Mouse (Mus musculus) hindbrain, embryonic 14.5 days (tissue): ENCODE measurements around the gene Pcdh9. TPM values are rescaled to one million over a fixed set of nuclear protein-coding genes. Genes with fewer than 3 reads are reported as not detected.

Experiments used
- ATAC-seq: fragments of 200-750 bp; cut with Nextera tagmentation; 2 replicates; pipeline ENCODE4 v1.8.0; 2017; ENCODE audit warnings: moderate number of reproducible peaks, mild to moderate bottlenecking, moderate TSS enrichment, moderate library complexity; ENCODE audit not compliant: low FRiP score
- DNase-seq: peaks from one replicate; pipeline ENCODE4 v3.0.0-alpha.2; 2015; ENCODE audit warnings: low spot score
- H3K27ac ChIP-seq: fragments of 300-500 bp; sonication (generic); 2 replicates; pipeline ENCODE4 v1.5.1; 2014; ENCODE audit warnings: mild to moderate bottlenecking, moderate library complexity
- H3K27me3 ChIP-seq: fragments of 300-500 bp; sonication (generic); 2 replicates; pipeline ENCODE4 v1.6.1; 2014; ENCODE audit warnings: mild to moderate bottlenecking, low read length, mixed read lengths; ENCODE audit not compliant: control insufficient read depth, insufficient read depth
- H3K36me3 ChIP-seq: fragments of 300-500 bp; sonication (generic); replicated peaks from 2 replicates; pipeline ENCODE4 v1.6.1; 2014; ENCODE audit not compliant: control insufficient read depth, insufficient read depth
- H3K4me1 ChIP-seq: fragments of 300-500 bp; sonication (generic); replicated peaks from 2 replicates; pipeline ENCODE4 v1.6.1; 2014; ENCODE audit warnings: antibody characterized with exemption, low read length, mixed read lengths; ENCODE audit not compliant: control insufficient read depth, insufficient read depth
- H3K4me2 ChIP-seq: fragments of 300-500 bp; sonication (generic); replicated peaks from 2 replicates; pipeline ENCODE4 v1.6.1; 2014; ENCODE audit warnings: mild to moderate bottlenecking, moderate library complexity
- H3K4me3 ChIP-seq: fragments of 300-500 bp; sonication (generic); replicated peaks from 2 replicates; pipeline ENCODE4 v1.5.1; 2014; ENCODE audit warnings: mild to moderate bottlenecking, low read length
- H3K9ac ChIP-seq: fragments of 300-500 bp; sonication (generic); 2 replicates; pipeline ENCODE4 v1.6.1; 2014
- H3K9me3 ChIP-seq: fragments of 300-500 bp; sonication (generic); 2 replicates; pipeline ENCODE4 v1.6.1; 2016; ENCODE audit warnings: low read length; ENCODE audit not compliant: control insufficient read depth
- WGBS: fragments of 180-500 bp; shearing (Covaris S2); extraction: QIAGEN DNeasy Blood & Tissue Kit; methylation state at CpG from one replicate; pipeline ENCODE4 v1.1.7; 2014; 5-methylcytosine and 5-hydroxymethylcytosine counted together
- polyA plus RNA-seq: library from polyadenylated mRNA; unstranded; fragments of >200 nt; fragmentation: Nextera tagmentation; extraction: Ambion mirVana; gene quantifications from 2 replicates; pipeline ENCODE4 v1.2.1, GENCODE M21; 2014

The Pcdh9 gene
- 177 and 185 TPM in 2 replicates for polyA plus RNA-seq

GRCm38 (mm10) chr14:93890519-93891370, at the start of gene Pcdh9:
Gene Pcdh9, minus strand, starts transcription at chr14:93890679.
- WGBS, result under 1% methylated on average over 50 of the region's 50 CpGs
- Histone ChIP-seq H3K36me3 (peaks cover 1% of the 10 kb centered on the region; the same call in 1 of the 2 replicates), H3K9ac (peak within 1 kb of the TSS; percentile 80), H3K4me3 (peak within 1 kb of the TSS; percentile 58), H3K4me1 (peaks cover 27% of the 10 kb centered on the region), H3K4me2 (peak within 1 kb of the TSS; percentile 90), H3K9me3 (no peaks in the 10 kb centered on the region), H3K27ac (peak within 1 kb of the TSS; percentile 94), H3K27me3 (no peaks in the 10 kb centered on the region)
- peak; percentile 99 for ATAC-seq
- DNase-seq, result peak; percentile 86

- H3K9ac ChIP-seq, result no peak overlapping the region
- H3K9me3 ChIP-seq, result no peaks in the 10 kb centered on the region
- DNase-seq (no peak), ATAC-seq (no peak)
- no peaks in the 10 kb centered on the region for H3K27me3 ChIP-seq
- H3K4me2 ChIP-seq, result no peak overlapping the region
- H3K27ac ChIP-seq, result no peak overlapping the region
- 88% methylated on average over 1 of the region's 1 CpGs for WGBS
- H3K36me3 ChIP-seq, result no peaks in the 10 kb centered on the region
- no peaks in the 10 kb centered on the region for H3K4me1 ChIP-seq
- H3K4me3 ChIP-seq, result no peak overlapping the region
These were observed 16.4 kb upstream of the Pcdh9 start for GRCm38 (mm10) chr14:93906928-93907327.

GRCm38 (mm10) chr14:93898533-93898932, 8.1 kb upstream of the Pcdh9 start:
- Histone ChIP-seq H3K4me3 (no peak overlapping the region), H3K4me2 (no peak overlapping the region), H3K9me3 (no peaks in the 10 kb centered on the region), H3K27me3 (no peaks in the 10 kb centered on the region), H3K27ac (no peak overlapping the region), H3K4me1 (no peaks in the 10 kb centered on the region), H3K36me3 (no peaks in the 10 kb centered on the region), H3K9ac (no peak overlapping the region)
- ATAC-seq (no peak), DNase-seq (peak; percentile 79)

GRCm38 (mm10) chr14:93895131-93895530, 4.7 kb upstream of the Pcdh9 start:
- H3K4me2 ChIP-seq, result no peak overlapping the region
- H3K36me3 ChIP-seq, result no peaks in the 10 kb centered on the region
- no peaks in the 10 kb centered on the region for H3K27me3 ChIP-seq
- ATAC-seq (no peak), DNase-seq (no peak)
- 90% methylated on average over 3 of the region's 3 CpGs for WGBS
- H3K27ac ChIP-seq, result no peak overlapping the region
- H3K9ac ChIP-seq, result no peak overlapping the region
- H3K9me3 ChIP-seq, result no peaks in the 10 kb centered on the region
- peaks cover 6% of the 10 kb centered on the region; the same call in 1 of the 2 replicates for H3K4me1 ChIP-seq
- no peak overlapping the region for H3K4me3 ChIP-seq

- DNase-seq, result no peak
- WGBS, result under 1% methylated on average over 13 of the region's 13 CpGs
- Histone ChIP-seq H3K4me2 (peak overlapping the region; percentile 90), H3K4me3 (peak overlapping the region; percentile 58), H3K4me1 (peaks cover 21% of the 10 kb centered on the region), H3K9me3 (no peaks in the 10 kb centered on the region), H3K36me3 (no peaks in the 10 kb centered on the region), H3K27ac (peak overlapping the region; percentile 94), H3K27me3 (no peaks in the 10 kb centered on the region), H3K9ac (peak overlapping the region; percentile 80)
- no peak for ATAC-seq
These were observed 880 bp upstream of the Pcdh9 start for GRCm38 (mm10) chr14:93891371-93891746.

GRCm38 (mm10) chr14:93889839-93890518, 500 bp downstream of the Pcdh9 start:
- ATAC-seq (no peak; the same call in 1 of the 2 replicates), DNase-seq (peak; percentile 52)
- Histone ChIP-seq H3K4me2 (peak overlapping the region; percentile 90), H3K9ac (peak overlapping the region; percentile 63), H3K4me3 (peak overlapping the region; percentile 58), H3K9me3 (no peaks in the 10 kb centered on the region), H3K36me3 (peaks cover 5% of the 10 kb centered on the region; the same call in 1 of the 2 replicates), H3K4me1 (peaks cover 35% of the 10 kb centered on the region), H3K27me3 (no peaks in the 10 kb centered on the region), H3K27ac (peak overlapping the region; percentile 94)
- under 1% methylated on average over 20 of the region's 20 CpGs for WGBS

GRCm38 (mm10) chr14:93889231-93889630, 1.2 kb downstream of the Pcdh9 start:
- Histone ChIP-seq H3K9me3 (no peaks in the 10 kb centered on the region), H3K27ac (no peak overlapping the region; the same call in 1 of the 2 replicates), H3K9ac (peak overlapping the region; percentile 63), H3K4me1 (peaks cover 35% of the 10 kb centered on the region), H3K36me3 (peaks cover 5% of the 10 kb centered on the region; the same call in 1 of the 2 replicates), H3K4me2 (peak overlapping the region; percentile 90), H3K4me3 (peak overlapping the region; percentile 58), H3K27me3 (no peaks in the 10 kb centered on the region)
- DNase-seq (no peak), ATAC-seq (no peak)
- WGBS, result 20% methylated on average over 6 of the region's 6 CpGs

- no peaks in the 10 kb centered on the region for H3K27me3 ChIP-seq
- H3K36me3 ChIP-seq, result peaks cover 5% of the 10 kb centered on the region; the same call in 1 of the 2 replicates
- DNase-seq, result no peak
- WGBS, result 67% methylated on average over 5 of the region's 5 CpGs
- peaks cover 37% of the 10 kb centered on the region for H3K4me1 ChIP-seq
- H3K27ac ChIP-seq, result no peak overlapping the region
- H3K4me2 ChIP-seq, result peak overlapping the region; percentile 90
- peak overlapping the region; percentile 58 for H3K4me3 ChIP-seq
- H3K9ac ChIP-seq, result peak overlapping the region; percentile 63
- no peak for ATAC-seq
- no peaks in the 10 kb centered on the region for H3K9me3 ChIP-seq
These were observed 2.1 kb downstream of the Pcdh9 start for GRCm38 (mm10) chr14:93888346-93888745.

GRCm38 (mm10) chr14:93887066-93887465, 3.4 kb downstream of the Pcdh9 start:
- H3K27me3 ChIP-seq, result no peaks in the 10 kb centered on the region
- H3K4me2 ChIP-seq, result peak overlapping the region; percentile 90
- peak overlapping the region; percentile 58 for H3K4me3 ChIP-seq
- ATAC-seq (no peak), DNase-seq (no peak)
- H3K27ac ChIP-seq, result no peak overlapping the region
- peaks cover 5% of the 10 kb centered on the region; the same call in 1 of the 2 replicates for H3K36me3 ChIP-seq
- no peaks in the 10 kb centered on the region for H3K9me3 ChIP-seq
- 54% methylated on average over 7 of the region's 7 CpGs for WGBS
- H3K9ac ChIP-seq, result peak overlapping the region; percentile 63
- H3K4me1 ChIP-seq, result peaks cover 42% of the 10 kb centered on the region
